Mouse (Mus musculus) lung, postnatal 0 days (tissue): ENCODE results near the gene Ppp2r3a.

ENCODE experiments used
- CTCF ChIP-seq: IDR thresholded peaks from 2 replicates; pipeline ENCODE4 v1.5.1; 2016; ENCODE audit warnings: antibody characterized with exemption, mild to moderate bottlenecking
- EP300 ChIP-seq: IDR thresholded peaks from 2 replicates; pipeline ENCODE4 v1.6.1; 2016; ENCODE audit warnings: antibody characterized with exemption, mild to moderate bottlenecking, control low read depth

GRCm38 (mm10) chr9:101289750-101290149 lies 38.2 kb upstream of the Ppp2r3a start:
- TF ChIP-seq CTCF, result no peak
- TF ChIP-seq EP300, result no peak
